Mouse (Mus musculus) kidney, postnatal 25 days (tissue): Measurements from ENCODE around the gene Snrnp40.

Experiments used
- DNase-seq, 2 experiments: peaks; one replicate each; pipeline ENCODE4 v3.0.0; 2021; ENCODE audit warnings: mixed read lengths in 2 of 2

Snrnp40 gene

DNA sequence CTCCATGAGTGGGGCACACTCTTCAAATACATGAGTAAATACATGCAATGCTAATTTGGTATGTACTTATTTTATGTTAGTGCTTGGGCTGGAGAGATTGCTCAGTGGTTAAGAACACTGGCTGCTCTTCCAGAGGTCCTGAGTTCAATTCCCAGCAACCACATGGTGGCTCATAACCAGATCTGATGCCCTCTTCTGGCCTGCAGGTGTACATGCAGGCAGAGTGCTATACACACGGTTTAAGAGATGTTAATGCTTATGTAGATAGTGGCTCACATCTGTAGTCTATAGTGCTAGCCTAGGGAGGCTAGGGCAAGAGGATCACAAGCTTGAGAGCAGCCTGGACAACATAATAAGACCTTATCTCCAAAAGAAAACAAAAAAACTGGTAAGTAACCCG, 20.5 kb downstream of the Snrnp40 start:
- no peak for DNase-seq

DNA sequence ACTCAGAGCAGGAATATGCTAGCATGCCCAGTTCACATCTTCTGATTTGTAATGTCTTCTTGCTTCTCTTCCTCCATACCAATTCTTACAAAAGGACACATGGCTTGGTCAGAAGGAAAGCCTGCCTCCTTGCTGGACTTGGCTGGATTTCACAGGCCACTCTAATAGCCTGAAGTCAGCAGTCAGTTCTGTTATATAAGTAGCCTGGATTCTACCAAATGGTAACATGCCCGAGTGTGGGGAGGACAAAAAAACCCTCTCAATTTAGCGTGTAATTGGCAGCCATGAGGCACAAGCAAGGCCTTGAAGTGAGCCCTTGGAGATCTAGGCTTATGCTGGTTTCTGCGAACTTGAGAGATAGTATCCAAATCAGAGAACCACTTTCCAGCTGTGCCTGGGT, 27.3 kb downstream of the Snrnp40 start:
- DNase-seq = peak in 1 of 2 experiments; percentile 62

DNA sequence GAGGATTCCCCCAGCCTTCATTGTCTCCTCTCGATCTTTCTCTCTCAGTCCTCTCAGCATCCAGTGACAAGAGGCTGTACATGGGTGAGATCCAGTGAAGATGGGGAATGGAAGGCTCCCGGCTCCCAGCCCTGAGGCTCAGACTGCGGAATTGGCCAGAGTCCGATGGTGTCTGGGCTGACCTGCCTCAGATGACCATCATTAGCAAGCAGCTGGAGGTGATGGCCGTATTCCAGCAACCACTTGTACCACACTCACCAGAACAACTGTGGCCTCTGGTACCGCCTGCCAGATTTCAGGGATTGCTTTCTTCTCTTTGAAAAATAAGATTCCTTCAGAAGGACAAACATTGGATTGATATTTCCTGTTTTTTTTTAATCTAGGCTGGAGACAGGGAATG, 29.6 kb downstream of the Snrnp40 start:
- DNase-seq = peak; percentile 89 to 94

DNA sequence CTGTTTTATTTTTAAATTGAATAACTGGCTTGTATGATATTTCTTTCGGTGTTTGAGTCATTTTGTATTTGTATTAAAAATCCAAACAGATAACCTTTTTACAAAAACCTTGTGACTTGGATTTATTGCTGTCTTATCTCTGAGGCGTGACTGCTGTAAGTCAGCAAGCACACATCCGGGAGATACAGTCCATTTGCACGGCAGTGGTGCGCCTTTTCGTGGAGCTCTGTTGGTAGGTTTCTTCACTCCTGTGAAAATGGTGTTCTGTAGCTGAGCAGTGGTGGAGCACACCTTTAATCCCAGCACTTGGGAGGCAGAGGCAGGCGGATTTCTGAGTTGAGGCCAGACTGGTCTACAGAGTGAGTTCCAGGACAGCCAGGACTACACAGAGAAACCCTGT, 30.0 kb downstream of the Snrnp40 start:
- no peak for DNase-seq

DNA sequence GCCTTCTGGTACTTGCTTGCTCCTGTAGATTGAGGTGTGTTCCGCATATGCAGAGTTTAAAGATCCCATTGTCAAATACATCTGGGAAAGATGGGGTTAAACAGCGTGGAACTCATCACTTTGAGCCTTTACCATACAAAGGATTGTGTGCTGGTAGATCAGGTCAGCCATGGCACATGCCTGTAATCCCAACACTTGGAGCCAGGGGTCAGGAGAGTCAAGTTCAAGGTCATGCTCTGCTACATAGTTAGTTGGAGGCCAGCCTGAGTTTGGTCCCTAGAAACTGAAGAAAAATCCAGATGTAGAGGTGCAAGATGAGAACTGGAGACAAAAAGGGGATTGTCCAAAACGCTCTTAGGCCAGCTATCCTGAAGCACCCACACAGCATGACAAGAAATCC, 31.3 kb downstream of the Snrnp40 start:
- DNase-seq = peak in 1 of 2 experiments; percentile 31
